Mouse (Mus musculus) midbrain, embryonic 16.5 days (tissue): Measurements from ENCODE around the gene Wee2. TPM values are rescaled to one million over a fixed set of nuclear protein-coding genes. Genes with fewer than 3 reads are reported as not detected.

Source experiments
- ATAC-seq: fragments of 200-750 bp; cut with Nextera tagmentation; 2 replicates; pipeline ENCODE4 v1.8.0; 2017; ENCODE audit warnings: moderate TSS enrichment
- H3K27ac ChIP-seq: fragments of 300-500 bp; sonication (generic); 2 replicates; pipeline ENCODE4 v1.5.1; 2014; ENCODE audit warnings: mild to moderate bottlenecking, low read length, mixed read lengths
- H3K27me3 ChIP-seq: fragments of 300-500 bp; sonication (generic); 2 replicates; pipeline ENCODE4 v1.6.1; 2014; ENCODE audit warnings: low read depth, low read length, mixed read lengths; ENCODE audit not compliant: control insufficient read depth, insufficient read depth
- H3K36me3 ChIP-seq: fragments of 300-500 bp; sonication (generic); 2 replicates; pipeline ENCODE4 v1.6.1; 2014; ENCODE audit warnings: mild to moderate bottlenecking, low read length, moderate library complexity, mixed read lengths; ENCODE audit not compliant: control insufficient read depth, insufficient read depth
- H3K4me1 ChIP-seq: fragments of 300-500 bp; sonication (generic); 2 replicates; pipeline ENCODE4 v1.6.1; 2014; ENCODE audit warnings: mild to moderate bottlenecking, low read length, mixed read lengths; ENCODE audit not compliant: control insufficient read depth, insufficient read depth
- H3K4me2 ChIP-seq: fragments of 300-500 bp; sonication (generic); 2 replicates; pipeline ENCODE4 v1.6.1; 2014; ENCODE audit warnings: mild to moderate bottlenecking, low read length, mixed read lengths
- H3K4me3 ChIP-seq: fragments of 300-500 bp; sonication (generic); 2 replicates; pipeline ENCODE4 v1.5.1; 2014; ENCODE audit warnings: low read depth, mild to moderate bottlenecking, low read length, moderate library complexity, mixed read lengths
- H3K9ac ChIP-seq: fragments of 300-500 bp; sonication (generic); 2 replicates; pipeline ENCODE4 v1.6.1; 2014; ENCODE audit warnings: low read depth, low read length, mixed read lengths
- H3K9me3 ChIP-seq: fragments of 300-500 bp; sonication (generic); replicated peaks from 2 replicates; pipeline ENCODE4 v1.6.1; 2014; ENCODE audit warnings: mild to moderate bottlenecking, low read length, mixed read lengths; ENCODE audit not compliant: control insufficient read depth, poor library complexity, severe bottlenecking
- WGBS: fragments of 180-500 bp; shearing (Covaris S2); extraction: QIAGEN DNeasy Blood & Tissue Kit; methylation state at CpG from one replicate; pipeline ENCODE4 v1.1.7; 2014; 5-methylcytosine and 5-hydroxymethylcytosine counted together
- polyA plus RNA-seq: library from polyadenylated mRNA; unstranded; fragments of >200 nt; fragmentation: Nextera tagmentation; extraction: Ambion mirVana; gene quantifications from 2 replicates; pipeline ENCODE4 v1.2.1, GENCODE M21; 2015

The Wee2 gene
- polyA plus RNA-seq, 1 experiment from 2014 or later: 0.10 TPM

DNA sequence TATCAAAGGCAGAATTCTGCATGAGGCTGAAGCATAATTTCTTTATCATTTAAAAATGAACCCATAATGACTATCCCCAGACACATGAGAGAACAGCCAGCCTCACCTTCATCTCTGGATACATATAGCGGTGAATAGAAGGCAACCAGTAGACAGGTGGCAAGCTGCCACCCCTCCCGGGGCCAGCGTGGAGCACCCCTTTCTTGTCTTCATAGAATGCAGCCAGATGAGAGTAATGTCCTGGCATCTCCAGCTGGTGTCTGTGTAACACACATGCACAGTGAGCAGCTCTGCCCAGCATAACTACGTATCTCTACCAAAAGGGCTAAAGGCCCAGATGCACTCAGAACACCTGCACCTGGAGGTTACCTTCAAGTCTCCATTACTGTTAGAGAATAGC, 20.5 kb upstream of the Wee2 start:
- 90% methylated on average over 4 of the region's 4 CpGs for WGBS
- no peak for ATAC-seq
- Histone ChIP-seq H3K4me2 (no peak overlapping the region), H3K36me3 (0 out of 2 replicates have a peak, but pooled peaks cover 7% of the 10 kb centered on the region), H3K9ac (no peak overlapping the region), H3K4me3 (no peak overlapping the region), H3K27ac (no peak overlapping the region), H3K27me3 (no peaks in the 10 kb centered on the region), H3K4me1 (no peaks in the 10 kb centered on the region), H3K9me3 (no peaks in the 10 kb centered on the region)

DNA sequence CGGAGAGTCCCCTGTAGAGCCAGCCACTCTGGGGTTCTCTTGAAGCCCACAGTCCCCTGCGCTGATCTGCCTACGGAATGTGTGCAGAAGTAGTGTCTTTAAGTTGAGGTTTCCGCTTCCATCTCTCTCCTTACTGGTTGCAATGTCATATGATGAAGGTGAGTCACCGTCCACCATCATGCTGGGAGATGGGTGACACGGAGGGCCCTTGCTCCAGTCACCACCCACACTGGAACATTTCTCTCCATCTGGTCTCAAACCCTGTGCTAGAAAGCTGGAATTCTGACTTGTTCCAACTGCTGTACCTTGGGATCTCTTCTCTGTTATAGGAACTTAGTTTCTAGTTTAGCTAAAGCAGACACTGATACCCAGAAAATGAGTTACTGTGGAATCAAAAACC, 17.8 kb upstream of the Wee2 start:
- H3K4me1 ChIP-seq: no peaks in the 10 kb centered on the region
- H3K27me3 ChIP-seq: no peaks in the 10 kb centered on the region
- H3K9ac ChIP-seq: no peak overlapping the region
- no peak overlapping the region for H3K4me2 ChIP-seq
- H3K9me3 ChIP-seq: no peaks in the 10 kb centered on the region
- H3K27ac ChIP-seq: no peak overlapping the region
- no peak overlapping the region for H3K4me3 ChIP-seq
- no peak for ATAC-seq
- 0 out of 2 replicates have a peak, but pooled peaks cover 7% of the 10 kb centered on the region for H3K36me3 ChIP-seq
- WGBS: 98% methylated on average over 6 of the region's 6 CpGs

DNA sequence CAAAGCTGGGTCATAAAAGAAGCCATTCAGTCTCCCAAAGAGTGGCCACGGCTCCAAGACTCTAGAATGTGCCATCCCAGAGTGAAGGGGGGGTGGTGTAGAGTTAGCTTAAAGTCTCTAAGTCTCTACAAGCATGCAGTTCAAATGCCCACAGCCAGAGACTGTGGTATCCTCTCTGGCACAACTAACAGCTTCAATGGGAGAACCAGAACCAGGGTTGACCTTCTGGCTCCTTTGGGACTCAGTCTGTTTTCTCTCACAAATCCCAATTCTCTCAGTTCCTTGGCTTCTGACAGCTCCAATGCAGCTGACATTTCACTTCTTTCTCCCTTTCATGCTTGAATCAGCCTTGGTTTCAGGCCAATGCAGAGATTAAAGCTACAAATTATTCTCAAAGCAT, 15.9 kb upstream of the Wee2 start:
- Histone ChIP-seq H3K4me3 (no peak overlapping the region), H3K36me3 (0 out of 2 replicates have a peak, but pooled peaks cover 7% of the 10 kb centered on the region), H3K27me3 (no peaks in the 10 kb centered on the region), H3K27ac (no peak overlapping the region), H3K9ac (no peak overlapping the region), H3K4me1 (no peaks in the 10 kb centered on the region), H3K9me3 (no peaks in the 10 kb centered on the region), H3K4me2 (no peak overlapping the region)
- WGBS: 96% methylated on average over 1 of the region's 1 CpGs
- no peak for ATAC-seq

DNA sequence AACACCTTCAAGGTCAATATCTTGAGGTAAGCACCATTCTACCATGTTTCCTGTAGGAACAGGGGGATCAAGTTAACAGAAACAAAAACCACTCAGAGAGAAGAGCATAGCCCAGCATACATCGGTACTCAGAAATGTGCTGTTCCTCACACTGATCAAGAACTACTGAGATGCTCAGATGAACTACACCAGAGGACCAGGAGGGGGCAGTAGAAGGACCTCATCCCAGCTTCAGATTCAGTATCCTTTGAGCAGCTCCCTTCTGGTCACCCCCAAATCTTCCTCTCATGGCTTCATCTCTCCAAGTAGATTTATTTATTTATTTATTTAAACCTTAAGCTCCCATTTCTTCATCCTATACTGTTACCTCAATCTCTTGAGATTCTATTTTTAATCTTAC, 15.1 kb upstream of the Wee2 start:
- H3K4me2 ChIP-seq: no peak overlapping the region
- H3K4me3 ChIP-seq: no peak overlapping the region
- no peaks in the 10 kb centered on the region for H3K27me3 ChIP-seq
- ATAC-seq: no peak
- no peaks in the 10 kb centered on the region for H3K9me3 ChIP-seq
- 69% methylated on average over 1 of the region's 1 CpGs for WGBS
- H3K9ac ChIP-seq: no peak overlapping the region
- no peak overlapping the region for H3K27ac ChIP-seq
- no peaks in the 10 kb centered on the region for H3K4me1 ChIP-seq
- H3K36me3 ChIP-seq: 0 out of 2 replicates have a peak, but pooled peaks cover 4% of the 10 kb centered on the region

- no peak overlapping the region for H3K4me2 ChIP-seq
- no peak overlapping the region for H3K27ac ChIP-seq
- 0 out of 2 replicates have a peak, but pooled peaks cover 1% of the 10 kb centered on the region for H3K36me3 ChIP-seq
- ATAC-seq: no peak
- no peak overlapping the region for H3K9ac ChIP-seq
- WGBS: 90% methylated on average over 7 of the region's 7 CpGs
- H3K27me3 ChIP-seq: no peaks in the 10 kb centered on the region
- H3K9me3 ChIP-seq: no peaks in the 10 kb centered on the region
- H3K4me3 ChIP-seq: no peak overlapping the region
- peaks cover 3% of the 10 kb centered on the region; the same call in 1 of the 2 replicates for H3K4me1 ChIP-seq
These were observed 11.4 kb upstream of the Wee2 start for GRCm38 (mm10) chr6:40427441-40427840.

DNA sequence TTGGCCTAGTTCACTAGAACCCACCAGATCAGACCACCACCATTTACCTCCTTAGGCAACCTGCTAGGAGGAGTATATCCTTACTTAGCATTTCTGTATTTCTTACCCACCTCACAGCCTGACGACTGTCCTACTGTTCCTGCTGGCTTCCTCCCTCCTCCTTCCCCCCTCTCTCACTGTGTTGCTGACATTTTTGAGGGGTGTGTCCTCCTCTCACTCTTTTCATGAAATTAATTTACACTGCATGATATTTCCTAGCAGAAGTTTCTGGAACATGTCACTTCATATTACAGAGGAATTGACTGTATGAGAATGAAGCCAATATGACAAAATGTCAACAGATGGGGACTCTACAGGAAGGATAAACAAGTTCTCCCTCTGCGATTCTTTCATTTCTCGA, 10.2 kb upstream of the Wee2 start:
- H3K9me3 ChIP-seq: no peaks in the 10 kb centered on the region
- no peak overlapping the region for H3K4me2 ChIP-seq
- H3K4me1 ChIP-seq: peaks cover 3% of the 10 kb centered on the region; the same call in 1 of the 2 replicates
- no peaks in the 10 kb centered on the region for H3K27me3 ChIP-seq
- H3K4me3 ChIP-seq: no peak overlapping the region
- no peak overlapping the region for H3K9ac ChIP-seq
- no peak overlapping the region for H3K27ac ChIP-seq
- no peaks in the 10 kb centered on the region for H3K36me3 ChIP-seq
- WGBS: 73% methylated on average over 3 of the region's 3 CpGs
- ATAC-seq: no peak

DNA sequence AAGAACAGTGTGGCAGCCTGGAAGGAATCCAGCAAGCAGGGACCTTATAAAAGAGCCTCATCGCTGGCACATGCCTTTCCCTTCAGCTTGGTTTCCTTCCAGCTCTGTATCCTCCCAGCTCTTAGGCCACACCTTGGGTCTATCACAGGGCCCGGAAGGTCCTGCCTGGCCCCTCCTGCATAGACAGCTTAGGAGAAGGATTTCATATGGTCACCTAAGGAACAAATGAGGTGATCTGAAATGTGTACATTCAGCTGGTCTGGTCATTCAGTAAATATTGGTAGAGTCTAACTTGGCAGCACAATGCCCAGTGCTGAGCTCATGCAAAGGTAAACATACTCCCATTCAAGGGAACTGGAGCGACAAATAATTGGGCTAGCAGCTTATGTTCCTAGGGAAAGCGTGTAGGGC, 9.4 kb upstream of the Wee2 start:
- H3K9ac ChIP-seq: no peak overlapping the region
- 0 out of 2 replicates have a peak, but pooled peaks have one; percentile 10 for ATAC-seq
- WGBS: 51% methylated on average over 4 of the region's 4 CpGs
- H3K36me3 ChIP-seq: no peaks in the 10 kb centered on the region
- H3K27me3 ChIP-seq: no peaks in the 10 kb centered on the region
- no peak overlapping the region for H3K27ac ChIP-seq
- no peak overlapping the region for H3K4me3 ChIP-seq
- H3K4me1 ChIP-seq: peaks cover 10% of the 10 kb centered on the region
- no peak overlapping the region for H3K4me2 ChIP-seq
- no peaks in the 10 kb centered on the region for H3K9me3 ChIP-seq

GRCm38 (mm10) chr6:40430251-40430650, 8.6 kb upstream of the Wee2 start:
- Histone ChIP-seq H3K4me3 (no peak overlapping the region), H3K4me2 (no peak overlapping the region), H3K9me3 (no peaks in the 10 kb centered on the region), H3K36me3 (no peaks in the 10 kb centered on the region), H3K27ac (no peak overlapping the region), H3K27me3 (no peaks in the 10 kb centered on the region), H3K4me1 (peaks cover 13% of the 10 kb centered on the region), H3K9ac (no peak overlapping the region)
- WGBS: 90% methylated on average over 3 of the region's 3 CpGs
- ATAC-seq: no peak

GRCm38 (mm10) chr6:40430878-40431277, 8.0 kb upstream of the Wee2 start:
- no peaks in the 10 kb centered on the region for H3K9me3 ChIP-seq
- no peak overlapping the region for H3K4me3 ChIP-seq
- H3K27ac ChIP-seq: no peak overlapping the region
- H3K27me3 ChIP-seq: no peaks in the 10 kb centered on the region
- H3K4me2 ChIP-seq: no peak overlapping the region
- peaks cover 13% of the 10 kb centered on the region for H3K4me1 ChIP-seq
- no peaks in the 10 kb centered on the region for H3K36me3 ChIP-seq
- no peak overlapping the region for H3K9ac ChIP-seq
- 72% methylated on average over 3 of the region's 3 CpGs for WGBS
- no peak for ATAC-seq
